Mouse (Mus musculus) midbrain, embryonic 13.5 days (tissue): ENCODE measurements at regions not wholly inside any gene's neighbourhood (a gene's known extent, or its start where the extent isn't known, plus 50 kb on each side); places are given as distances from the start of the nearest gene placed in this dataset.
A peak's percentile ranks its signal among the peaks of the same experiment; 100 is the strongest.

Experiments
- ATAC-seq: fragments of 200-750 bp; cut with Nextera tagmentation; 2 replicates; pipeline ENCODE4 v1.8.0; 2017; ENCODE audit warnings: mild to moderate bottlenecking, moderate TSS enrichment, moderate library complexity
- H3K27ac ChIP-seq: fragments of 300-500 bp; sonication (generic); 2 replicates; pipeline ENCODE4 v1.5.1; 2015; ENCODE audit warnings: inconsistent platforms, mild to moderate bottlenecking, moderate library complexity
- H3K27me3 ChIP-seq: fragments of 300-500 bp; sonication (generic); 2 replicates; pipeline ENCODE4 v1.6.1; 2015; ENCODE audit warnings: mild to moderate bottlenecking, inconsistent platforms
- H3K36me3 ChIP-seq: fragments of 300-500 bp; sonication (generic); 2 replicates; pipeline ENCODE4 v1.6.1; 2015; ENCODE audit warnings: mild to moderate bottlenecking, inconsistent platforms
- H3K4me1 ChIP-seq: fragments of 300-500 bp; sonication (generic); replicated peaks from 2 replicates; pipeline ENCODE4 v1.6.1; 2015; ENCODE audit warnings: inconsistent platforms
- H3K4me2 ChIP-seq: fragments of 300-500 bp; sonication (generic); replicated peaks from 2 replicates; pipeline ENCODE4 v1.6.1; 2015; ENCODE audit warnings: moderate library complexity, mild to moderate bottlenecking, inconsistent platforms
- H3K4me3 ChIP-seq: fragments of 300-500 bp; sonication (generic); replicated peaks from 2 replicates; pipeline ENCODE4 v1.5.1; 2015; ENCODE audit warnings: mild to moderate bottlenecking, inconsistent platforms
- H3K9ac ChIP-seq: fragments of 300-500 bp; sonication (generic); replicated peaks from 2 replicates; pipeline ENCODE4 v1.6.1; 2015; ENCODE audit warnings: mild to moderate bottlenecking, inconsistent platforms
- H3K9me3 ChIP-seq: fragments of 300-500 bp; sonication (generic); 2 replicates; pipeline ENCODE4 v1.6.1; 2016; ENCODE audit warnings: mild to moderate bottlenecking, inconsistent platforms
- WGBS: fragments of 180-500 bp; shearing (Covaris S2); methylation state at CpG from one replicate; pipeline ENCODE4 v1.1.7; 2015; 5-methylcytosine and 5-hydroxymethylcytosine counted together

- no peaks in the 10 kb centered on the region for H3K27me3 ChIP-seq
- ATAC-seq = no peak
- H3K27ac ChIP-seq = no peak overlapping the region
- H3K4me1 ChIP-seq = peaks cover 41% of the 10 kb centered on the region
- H3K36me3 ChIP-seq = no peaks in the 10 kb centered on the region
- H3K9ac ChIP-seq = no peak overlapping the region
- 84% methylated on average over 2 of the region's 2 CpGs for WGBS
- H3K4me3 ChIP-seq = no peak overlapping the region
- no peak overlapping the region for H3K4me2 ChIP-seq
- H3K9me3 ChIP-seq = no peaks in the 10 kb centered on the region
These were observed 274.5 kb upstream of the Zfp507 start for GRCm38 (mm10) chr7:36077271-36077670.

GRCm38 (mm10) chr7:36076021-36076441, 273.2 kb upstream of the Zfp507 start:
- Histone ChIP-seq H3K27ac (peak overlapping the region; percentile 19; the same call in 1 of the 2 replicates), H3K36me3 (no peaks in the 10 kb centered on the region), H3K9ac (peak overlapping the region; percentile 36; the same call in 1 of the 2 replicates), H3K4me1 (peaks cover 50% of the 10 kb centered on the region), H3K27me3 (0 out of 2 replicates have a peak, but pooled peaks cover 3% of the 10 kb centered on the region), H3K4me3 (no peak overlapping the region), H3K9me3 (no peaks in the 10 kb centered on the region), H3K4me2 (peak overlapping the region; percentile 43)
- peak; percentile 54; the same call in 1 of the 2 replicates for ATAC-seq
- WGBS = 3% methylated on average over 11 of the region's 11 CpGs

- Histone ChIP-seq H3K4me2 (peak overlapping the region; percentile 41), H3K9me3 (no peaks in the 10 kb centered on the region), H3K36me3 (no peaks in the 10 kb centered on the region), H3K27me3 (peaks cover 6% of the 10 kb centered on the region; the same call in 1 of the 2 replicates), H3K4me1 (peaks cover 40% of the 10 kb centered on the region), H3K4me3 (peak overlapping the region; percentile 6; the same call in 1 of the 2 replicates), H3K9ac (no peak overlapping the region), H3K27ac (no peak overlapping the region)
- no peak for ATAC-seq
- 6% methylated on average over 13 of the region's 13 CpGs for WGBS
These were observed 269.0 kb upstream of the Zfp507 start for GRCm38 (mm10) chr7:36071774-36072173.

- H3K9ac ChIP-seq = no peak overlapping the region
- H3K36me3 ChIP-seq = no peaks in the 10 kb centered on the region
- no peak for ATAC-seq
- H3K27me3 ChIP-seq = peaks cover 3% of the 10 kb centered on the region; the same call in 1 of the 2 replicates
- H3K4me2 ChIP-seq = no peak overlapping the region
- H3K4me1 ChIP-seq = peaks cover 8% of the 10 kb centered on the region
- H3K9me3 ChIP-seq = no peaks in the 10 kb centered on the region
- no peak overlapping the region for H3K27ac ChIP-seq
- 66% methylated on average over 3 of the region's 3 CpGs for WGBS
- no peak overlapping the region for H3K4me3 ChIP-seq
These were observed 263.9 kb upstream of the Zfp507 start for GRCm38 (mm10) chr7:36066725-36067124.

GRCm38 (mm10) chr7:36061679-36062078, 258.9 kb upstream of the Zfp507 start:
- ATAC-seq = no peak
- 80% methylated on average over 4 of the region's 4 CpGs for whole genome bisulfite sequencing
- H3K9ac ChIP-seq = no peak overlapping the region

GRCm38 (mm10) chr7:36060426-36060825, 257.6 kb upstream of the Zfp507 start:
- Histone ChIP-seq H3K9ac (no peak overlapping the region), H3K27me3 (no peaks in the 10 kb centered on the region), H3K9me3 (no peaks in the 10 kb centered on the region), H3K27ac (no peak overlapping the region), H3K4me1 (peaks cover 3% of the 10 kb centered on the region), H3K36me3 (no peaks in the 10 kb centered on the region), H3K4me2 (no peak overlapping the region), H3K4me3 (no peak overlapping the region)
- 67% methylated on average over 4 of the region's 4 CpGs for WGBS
- no peak for ATAC-seq

More at GRCm38 (mm10) chr7:36061679-36062078, 258.9 kb upstream of the Zfp507 start:
- Histone ChIP-seq H3K27me3 (no peaks in the 10 kb centered on the region), H3K36me3 (no peaks in the 10 kb centered on the region), H3K4me1 (peaks cover 4% of the 10 kb centered on the region), H3K27ac (no peak overlapping the region), H3K4me2 (no peak overlapping the region), H3K9me3 (no peaks in the 10 kb centered on the region), H3K4me3 (no peak overlapping the region)

GRCm38 (mm10) chr7:36046053-36046452, 243.2 kb upstream of the Zfp507 start:
- Histone ChIP-seq H3K4me2 (no peak overlapping the region), H3K27me3 (no peaks in the 10 kb centered on the region), H3K4me1 (no peaks in the 10 kb centered on the region), H3K4me3 (no peak overlapping the region), H3K9ac (no peak overlapping the region), H3K9me3 (no peaks in the 10 kb centered on the region), H3K27ac (no peak overlapping the region), H3K36me3 (no peaks in the 10 kb centered on the region)
- WGBS = 92% methylated on average over 8 of the region's 8 CpGs
- no peak for ATAC-seq

- 98% methylated on average over 3 of the region's 3 CpGs for WGBS
These were observed 229.1 kb upstream of the Zfp507 start for GRCm38 (mm10) chr7:36031881-36032280.

GRCm38 (mm10) chr7:36023015-36023414, 220.2 kb upstream of the Zfp507 start:
- H3K27me3 ChIP-seq = no peaks in the 10 kb centered on the region
- H3K9me3 ChIP-seq = no peaks in the 10 kb centered on the region
- H3K4me2 ChIP-seq = no peak overlapping the region
- ATAC-seq = no peak
- H3K9ac ChIP-seq = no peak overlapping the region
- H3K4me1 ChIP-seq = 0 out of 2 replicates have a peak, but pooled peaks cover 5% of the 10 kb centered on the region
- H3K27ac ChIP-seq = no peak overlapping the region
- 91% methylated on average over 10 of the region's 10 CpGs for WGBS
- H3K36me3 ChIP-seq = no peaks in the 10 kb centered on the region
- H3K4me3 ChIP-seq = no peak overlapping the region

More at GRCm38 (mm10) chr7:36031881-36032280, 229.1 kb upstream of the Zfp507 start:
- Histone ChIP-seq H3K9me3 (no peaks in the 10 kb centered on the region), H3K27ac (no peak overlapping the region), H3K9ac (no peak overlapping the region), H3K27me3 (no peaks in the 10 kb centered on the region), H3K36me3 (no peaks in the 10 kb centered on the region), H3K4me2 (no peak overlapping the region), H3K4me3 (no peak overlapping the region), H3K4me1 (0 out of 2 replicates have a peak, but pooled peaks cover 5% of the 10 kb centered on the region)
- no peak for ATAC-seq

GRCm38 (mm10) chr7:36022489-36022888, 219.7 kb upstream of the Zfp507 start:
- no peak for ATAC-seq
- Histone ChIP-seq H3K9me3 (no peaks in the 10 kb centered on the region), H3K36me3 (no peaks in the 10 kb centered on the region), H3K4me1 (0 out of 2 replicates have a peak, but pooled peaks cover 1% of the 10 kb centered on the region), H3K4me3 (no peak overlapping the region), H3K9ac (no peak overlapping the region), H3K27ac (no peak overlapping the region), H3K27me3 (no peaks in the 10 kb centered on the region), H3K4me2 (no peak overlapping the region)
- WGBS = 87% methylated on average over 6 of the region's 6 CpGs

- no peaks in the 10 kb centered on the region for H3K9me3 ChIP-seq
- no peak overlapping the region for H3K4me3 ChIP-seq
- H3K9ac ChIP-seq = no peak overlapping the region
- no peak for ATAC-seq
- no peaks in the 10 kb centered on the region for H3K27me3 ChIP-seq
- H3K27ac ChIP-seq = no peak overlapping the region
- H3K36me3 ChIP-seq = no peaks in the 10 kb centered on the region
- H3K4me1 ChIP-seq = no peaks in the 10 kb centered on the region
- no peak overlapping the region for H3K4me2 ChIP-seq
- WGBS = 81% methylated on average over 19 of the region's 19 CpGs
These were observed 214.3 kb upstream of the Zfp507 start for GRCm38 (mm10) chr7:36016926-36017753.

- H3K9me3 ChIP-seq = no peaks in the 10 kb centered on the region
- no peaks in the 10 kb centered on the region for H3K27me3 ChIP-seq
- no peak overlapping the region for H3K4me3 ChIP-seq
- no peak overlapping the region for H3K27ac ChIP-seq
- no peak for ATAC-seq
- H3K4me1 ChIP-seq = no peaks in the 10 kb centered on the region
- no peaks in the 10 kb centered on the region for H3K36me3 ChIP-seq
- 89% methylated on average over 5 of the region's 5 CpGs for WGBS
- no peak overlapping the region for H3K4me2 ChIP-seq
- H3K9ac ChIP-seq = no peak overlapping the region
These were observed 193.8 kb upstream of the Zfp507 start for GRCm38 (mm10) chr7:35996609-35997008.
